Mouse (Mus musculus) large intestine, adult 2 months (tissue): Measurements from ENCODE around the gene Spsb1. TPM values are rescaled to one million over a fixed set of nuclear protein-coding genes. Genes with fewer than 3 reads are reported as not detected.

ENCODE experiments used
- DNase-seq: peaks from one replicate; pipeline ENCODE4 v3.0.0-alpha.2; 2012; ENCODE audit warnings: low read depth, low spot score
- WGBS: fragments of 180-500 bp; shearing (Covaris S2); methylation state at CpG from one replicate; pipeline ENCODE4 v1.1.7; 2018; 5-methylcytosine and 5-hydroxymethylcytosine counted together
- polyA plus RNA-seq: library from polyadenylated mRNA; depleted of rRNA; stranded (reverse); fragments of >200 nt; gene quantifications from 2 replicates; pipeline ENCODE4 v1.2.3, GENCODE M21; 2012

Gene Spsb1
- polyA plus RNA-seq, 1 experiment: 21.5 TPM

DNA sequence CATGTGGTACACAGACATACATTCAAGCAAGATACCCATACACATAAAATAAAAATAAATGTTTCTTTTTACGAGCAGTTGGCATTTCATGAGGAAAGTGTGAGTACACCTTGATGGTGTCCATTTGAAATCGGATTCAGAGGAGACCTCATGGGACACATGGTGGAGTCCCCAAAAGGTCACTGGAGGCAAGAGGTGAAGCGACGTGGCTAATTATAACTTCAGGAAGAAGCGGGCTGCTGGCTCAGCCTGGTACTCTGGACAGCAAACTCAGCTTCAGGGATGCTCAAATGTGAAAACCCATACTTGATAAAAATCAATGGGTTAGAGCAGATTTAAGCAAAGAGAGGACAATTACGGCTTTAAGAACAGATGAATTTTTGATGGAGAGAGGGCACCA lies 33.5 kb upstream of the Spsb1 start:
- WGBS: 90% methylated on average over 6 of the region's 6 CpGs
- DNase-seq: no peak

DNA sequence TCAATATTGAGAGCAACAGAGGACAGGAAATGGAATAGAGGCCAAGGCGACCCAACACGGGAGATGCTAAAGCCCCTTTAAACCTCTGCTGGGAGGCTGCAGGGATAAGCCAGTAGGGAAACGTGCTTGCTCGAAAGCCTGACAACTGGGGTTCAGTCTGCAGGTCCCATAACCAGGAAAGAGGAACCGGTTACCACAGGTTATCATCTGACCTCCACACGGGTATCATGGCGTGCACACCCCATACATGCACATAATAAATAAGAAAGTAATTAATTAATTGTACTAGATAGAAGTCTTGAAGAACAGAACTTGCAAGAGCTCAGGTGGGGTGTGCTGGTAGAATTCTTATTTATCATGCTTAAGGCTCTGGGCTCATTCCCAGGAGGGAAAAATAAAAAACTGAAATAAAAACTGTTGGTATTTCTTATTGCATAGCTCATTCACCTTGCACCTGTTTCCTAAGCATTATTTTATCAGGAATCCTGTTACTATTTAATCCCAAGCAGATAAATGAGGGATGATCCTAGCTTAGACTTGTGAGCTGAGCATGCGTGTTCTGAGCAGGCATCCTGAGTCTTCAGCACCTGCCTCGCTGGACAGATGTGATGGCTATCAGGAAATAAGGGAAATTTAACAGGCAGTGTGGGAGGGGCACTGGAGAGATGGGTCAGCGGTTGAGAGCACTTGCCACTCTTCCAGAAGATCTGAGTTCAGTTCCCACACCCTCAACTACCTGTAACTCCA lies 32.0 kb upstream of the Spsb1 start:
- WGBS: 80% methylated on average over 10 of the region's 10 CpGs

DNA sequence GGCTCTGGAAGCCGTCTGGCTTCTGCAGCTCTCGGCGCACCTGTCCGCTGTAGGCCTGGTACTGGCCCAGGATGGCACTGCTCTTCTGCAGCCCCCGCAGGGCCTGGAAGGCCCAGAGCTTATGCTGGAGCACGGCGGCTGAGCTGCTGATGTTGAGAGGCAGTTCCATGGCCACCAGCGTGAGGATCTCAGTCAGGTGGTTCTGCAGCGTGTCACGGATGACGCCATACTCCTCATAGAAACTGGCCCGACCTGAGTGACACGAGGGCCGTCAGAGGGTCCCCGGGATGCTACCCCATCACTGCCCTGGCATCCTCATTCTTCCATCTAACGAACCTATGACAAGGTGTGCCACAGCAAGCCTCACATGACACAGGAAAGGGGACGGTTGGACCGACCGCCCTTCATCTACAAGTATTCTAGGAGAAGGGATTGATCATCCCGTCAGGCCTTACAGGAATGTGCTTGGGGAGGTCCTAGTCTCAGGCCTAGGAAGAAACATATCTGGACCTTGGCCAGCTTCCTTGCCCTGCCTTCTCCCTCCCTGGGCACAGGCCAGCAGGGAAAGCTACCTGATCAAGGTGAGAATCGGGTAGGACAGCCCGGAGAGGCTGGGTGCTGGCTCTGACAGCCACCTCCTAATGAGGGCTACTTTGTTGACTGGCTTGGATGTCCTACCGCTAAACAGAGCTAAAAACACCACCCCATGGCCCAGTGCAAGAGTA lies 29.2 kb upstream of the Spsb1 start:
- DNase-seq: no peak
- 85% methylated on average over 23 of the region's 23 CpGs for WGBS

More for the DNA sequence above, 32.0 kb upstream of the Spsb1 start:
- DNase-seq: no peak

DNA sequence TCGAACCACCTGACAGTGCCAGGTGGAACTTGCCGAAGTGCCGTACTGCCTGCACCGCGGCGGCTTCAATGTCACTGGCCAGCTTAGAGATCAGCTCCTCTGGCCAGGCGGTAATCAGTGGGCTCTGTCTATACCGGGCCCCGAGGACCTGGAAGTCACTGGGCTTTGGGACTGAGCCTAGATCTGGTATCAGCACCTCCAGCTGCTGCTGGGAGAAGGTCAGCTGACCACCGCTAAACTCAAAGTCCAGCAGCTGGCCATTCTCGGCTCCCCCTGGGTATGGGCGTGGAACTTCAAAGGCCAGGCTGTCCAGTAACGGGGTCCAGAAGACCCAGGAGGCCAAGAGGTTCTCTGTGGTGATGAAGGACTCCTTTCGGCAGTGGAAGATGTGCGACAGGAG lies 27.3 kb upstream of the Spsb1 start:
- WGBS: 82% methylated on average over 15 of the region's 15 CpGs
- no peak for DNase-seq

DNA sequence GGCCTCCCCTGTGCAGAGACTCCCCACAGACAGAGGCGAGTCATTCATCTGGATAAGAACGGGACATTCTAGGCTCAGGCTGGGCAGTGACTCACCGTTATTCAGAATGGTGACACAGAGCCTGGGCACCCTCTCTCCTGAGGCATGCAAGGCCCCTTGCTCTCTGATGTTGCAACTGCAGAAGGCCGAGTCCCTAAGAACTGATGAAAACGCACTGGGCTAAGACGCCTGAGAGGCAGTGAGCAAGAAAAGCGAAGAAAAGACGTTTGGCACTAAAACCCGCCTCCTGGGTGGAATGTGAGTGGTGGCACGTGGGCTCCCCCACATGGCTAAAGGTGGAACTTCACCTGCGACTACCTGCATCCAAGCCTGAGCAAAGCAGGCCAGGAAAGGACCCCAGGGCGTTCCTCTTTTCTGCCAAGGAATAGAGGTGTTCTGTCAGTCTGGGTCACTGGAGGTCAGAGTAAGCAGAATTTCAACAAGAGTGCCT lies 25.0 kb upstream of the Spsb1 start:
- no peak for DNase-seq
- WGBS: 5% methylated on average over 12 of the region's 12 CpGs

DNA sequence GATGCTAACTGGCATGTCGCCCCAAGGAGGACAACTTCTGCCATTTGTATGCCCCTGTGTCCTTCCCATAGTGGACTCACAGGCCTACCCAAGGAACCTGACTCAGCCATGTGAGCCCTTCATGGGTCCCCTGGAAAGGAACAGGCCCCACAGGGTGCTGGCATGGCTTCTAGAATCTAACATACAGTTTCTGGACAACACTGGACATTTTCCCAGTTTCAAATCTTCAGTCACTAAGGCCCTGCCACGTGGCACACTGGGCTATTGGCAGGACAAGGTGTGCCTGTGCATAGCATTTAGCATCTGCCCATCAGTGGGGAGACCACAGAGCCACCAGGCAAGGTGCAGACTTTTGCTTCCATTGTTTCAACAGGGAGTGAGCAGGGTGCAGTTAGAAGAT lies 24.0 kb upstream of the Spsb1 start:
- no peak for DNase-seq

DNA sequence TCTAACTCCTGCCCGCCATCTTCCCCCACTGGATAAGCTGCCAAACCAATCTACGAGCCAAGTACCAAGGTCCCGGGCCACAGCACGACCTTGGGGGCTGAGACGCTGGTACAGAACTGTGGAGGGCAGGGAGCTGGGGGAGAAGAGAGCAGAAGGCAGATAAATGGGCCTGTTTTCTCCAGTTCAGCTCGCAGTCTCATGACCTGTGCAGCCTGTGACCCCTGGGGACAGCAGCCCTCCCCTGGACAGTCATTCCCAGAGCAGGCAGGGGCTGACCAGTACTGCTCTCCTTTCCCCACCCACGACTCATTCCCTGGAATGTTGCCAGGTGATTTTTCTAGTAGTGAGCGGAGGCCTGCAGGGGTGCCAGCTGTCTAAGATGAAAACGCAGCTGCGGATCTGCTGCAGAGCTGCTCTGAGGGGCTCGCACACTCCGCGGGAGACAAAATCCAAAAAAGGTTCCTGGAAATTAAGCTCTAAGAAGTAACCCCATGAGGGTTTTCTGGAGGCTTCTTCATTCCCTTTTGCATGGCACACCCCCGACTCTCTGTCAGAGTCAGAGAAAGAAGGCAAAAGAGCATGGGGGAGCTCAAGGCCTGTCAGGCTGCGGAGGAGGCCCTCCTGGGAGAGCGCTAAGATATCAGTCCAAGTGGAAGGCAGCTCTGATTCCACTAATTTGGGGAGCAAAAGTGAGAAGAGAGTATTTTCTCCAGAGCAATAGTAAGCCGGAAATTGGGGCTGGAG lies 23.1 kb upstream of the Spsb1 start:
- DNase-seq: no peak
- 74% methylated on average over 17 of the region's 17 CpGs for WGBS

More for the DNA sequence above, 24.0 kb upstream of the Spsb1 start:
- 82% methylated on average over 2 of the region's 2 CpGs for WGBS

DNA sequence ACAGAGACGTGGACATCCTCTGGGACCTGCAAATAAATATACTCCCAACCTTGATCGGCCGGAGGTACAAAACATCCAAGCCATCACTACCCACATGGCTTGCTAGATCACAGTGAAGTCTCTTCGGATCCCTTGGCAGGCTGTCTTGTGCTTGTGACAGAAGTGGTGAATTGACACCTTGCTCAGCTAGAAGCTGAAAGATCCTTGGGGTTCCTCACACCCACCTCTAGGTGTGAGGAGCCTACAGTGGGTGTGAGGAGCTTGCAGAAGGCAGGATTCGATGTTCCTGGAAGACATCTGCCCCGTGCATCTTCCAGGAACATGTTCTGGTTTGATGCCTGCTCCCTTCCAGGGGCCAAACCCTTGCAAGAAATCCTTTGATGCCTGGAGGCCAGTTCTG lies 22.3 kb upstream of the Spsb1 start:
- 77% methylated on average over 6 of the region's 6 CpGs for WGBS

DNA sequence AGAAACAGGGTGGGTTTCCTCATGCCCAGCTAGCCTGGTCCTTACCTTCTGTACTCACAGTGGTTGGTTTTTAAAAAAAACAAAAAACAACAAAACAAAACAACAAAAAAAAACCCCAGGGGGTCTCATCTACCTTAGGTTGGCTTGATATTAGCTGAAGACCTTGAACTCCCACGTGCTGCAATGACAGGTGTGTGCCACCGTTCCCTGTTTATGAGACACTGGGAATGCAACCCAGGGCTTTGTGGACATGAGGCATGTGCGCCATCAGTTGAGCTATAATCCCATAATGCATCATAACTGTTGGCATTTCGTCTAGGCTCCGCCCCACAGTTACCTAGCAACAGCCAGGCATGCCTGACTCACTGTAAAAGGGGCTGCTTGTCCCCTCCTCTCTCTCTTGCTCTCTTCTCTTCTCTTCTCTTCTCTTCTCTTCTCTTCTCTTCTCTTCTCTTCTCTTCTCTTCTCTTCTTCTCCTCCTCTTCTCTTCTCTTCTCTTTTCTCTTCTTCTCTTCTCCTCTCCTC lies 20.9 kb upstream of the Spsb1 start:
- no peak for DNase-seq
- 60% methylated on average over 5 of the region's 5 CpGs for WGBS

More for the DNA sequence above, 22.3 kb upstream of the Spsb1 start:
- DNase-seq: no peak

DNA sequence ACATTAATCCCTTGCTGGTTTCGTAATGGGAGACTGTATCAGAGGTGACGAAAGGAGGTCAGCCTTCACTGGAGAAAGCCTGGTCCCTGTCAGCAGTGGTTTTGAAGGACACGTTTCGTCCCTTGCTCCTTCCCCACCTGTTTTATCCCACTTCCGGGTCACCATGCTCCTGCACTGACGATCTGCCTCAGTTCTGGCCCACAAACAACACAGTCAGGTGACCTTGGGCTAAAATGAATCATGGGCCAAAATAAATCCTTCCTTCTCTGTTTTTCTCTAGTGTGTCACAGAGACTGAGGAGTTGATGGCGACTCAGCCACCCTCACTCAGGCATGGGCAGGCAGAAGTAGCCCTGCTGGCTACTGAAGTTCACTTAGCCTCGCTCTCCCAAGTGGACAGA lies 20.4 kb upstream of the Spsb1 start:
- no peak for DNase-seq
- 70% methylated on average over 8 of the region's 8 CpGs for WGBS

DNA sequence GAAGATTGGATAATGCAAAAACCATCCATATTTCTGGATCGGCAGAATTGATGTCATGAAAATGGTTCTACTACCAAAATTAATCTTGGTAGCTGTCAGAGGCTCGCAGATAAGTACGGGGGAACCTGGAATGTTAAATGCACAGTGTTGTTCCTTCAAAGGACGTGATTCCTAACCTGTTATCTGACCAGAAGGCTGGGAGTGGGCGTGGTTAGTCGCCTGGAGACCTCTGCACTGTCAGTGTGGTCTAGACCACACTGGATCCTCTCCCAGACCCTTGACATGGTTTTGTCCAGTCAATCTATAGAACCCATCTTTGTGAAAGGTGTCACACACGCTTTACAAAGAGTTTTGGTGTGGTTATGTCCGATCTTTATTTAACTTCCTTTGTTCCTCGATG lies 16.6 kb upstream of the Spsb1 start:
- WGBS: 66% methylated on average over 9 of the region's 9 CpGs

DNA sequence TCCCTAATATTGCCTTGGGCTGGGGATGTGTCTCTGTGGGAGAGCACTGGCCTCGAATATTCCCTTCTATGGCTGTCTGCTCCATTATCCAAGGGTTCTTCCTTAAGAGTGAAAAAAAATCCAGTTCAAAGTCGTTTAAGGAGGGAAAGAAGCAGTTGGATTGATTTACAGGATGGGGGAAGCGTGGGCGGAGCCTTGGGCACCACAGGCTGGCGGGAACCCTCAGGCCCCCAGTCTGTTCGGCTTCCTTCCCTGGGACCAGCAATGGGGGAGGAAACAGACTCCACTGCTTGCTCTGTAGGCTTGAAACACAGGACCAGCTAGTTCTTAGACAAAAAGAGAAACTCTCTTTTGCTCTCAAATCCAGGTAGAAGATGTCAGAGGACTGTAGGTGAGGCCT lies 13.7 kb upstream of the Spsb1 start:
- 60% methylated on average over 6 of the region's 6 CpGs for WGBS
- no peak for DNase-seq

More for the DNA sequence above, 16.6 kb upstream of the Spsb1 start:
- no peak for DNase-seq

DNA sequence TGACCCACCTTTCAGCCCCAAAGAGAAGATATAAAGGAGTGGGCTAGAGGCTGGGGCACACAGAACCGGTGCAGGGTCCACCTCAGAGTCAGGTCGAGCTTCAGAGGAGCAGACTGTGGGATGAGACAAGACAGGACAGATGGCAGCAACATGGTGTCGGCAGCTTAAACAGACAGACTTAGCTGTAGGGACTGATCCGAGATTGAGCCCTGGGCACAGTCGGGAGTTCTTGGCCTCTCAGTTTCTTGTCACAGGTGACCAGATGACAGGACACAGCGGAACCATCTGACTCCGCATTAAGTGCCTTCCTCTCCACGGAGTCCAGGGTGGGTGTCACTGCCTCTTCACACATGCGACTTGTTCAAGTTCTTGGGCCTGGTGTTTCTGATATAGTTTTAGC lies 12.1 kb upstream of the Spsb1 start:
- WGBS: 90% methylated on average over 9 of the region's 9 CpGs
- no peak for DNase-seq

DNA sequence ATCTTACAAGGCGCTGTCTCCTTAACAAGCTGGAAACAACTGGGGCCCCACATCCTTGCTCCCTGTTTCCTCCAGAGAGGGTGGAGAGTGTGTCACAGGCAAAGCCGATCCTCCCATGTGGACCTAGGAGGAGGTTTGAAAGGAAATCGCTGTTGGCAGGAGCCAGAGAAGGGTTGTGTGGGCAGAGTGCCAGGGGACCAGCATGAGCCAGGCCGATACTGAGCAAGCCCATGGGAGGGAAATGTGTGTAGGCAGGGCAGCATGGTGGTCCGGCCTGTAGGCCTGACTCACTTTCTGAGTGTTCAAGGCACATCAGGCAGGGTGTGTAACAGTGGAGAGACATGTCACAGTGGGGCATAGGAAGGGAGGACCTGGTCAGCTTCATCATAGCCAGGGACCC lies 11.4 kb upstream of the Spsb1 start:
- 41% methylated on average over 5 of the region's 5 CpGs for WGBS
- no peak for DNase-seq

DNA sequence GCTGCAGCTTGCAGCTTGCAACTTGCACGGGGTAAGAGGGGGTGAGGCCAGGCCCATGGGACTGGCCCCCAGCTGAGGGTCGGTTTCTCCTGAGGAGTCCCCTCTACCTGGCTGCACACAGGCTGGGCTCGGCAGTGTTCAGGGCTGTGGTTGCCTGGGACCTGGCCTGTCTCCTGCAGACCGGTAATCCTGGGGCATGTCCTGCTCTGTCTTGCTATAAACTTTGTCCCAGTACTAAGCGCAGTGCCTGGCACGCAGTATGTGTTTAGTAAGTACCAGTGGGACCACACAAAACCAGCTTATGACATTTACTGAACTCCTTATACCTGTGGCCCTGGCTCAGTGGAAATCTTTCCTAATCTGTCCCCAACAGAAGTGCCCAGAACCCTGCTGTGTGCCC lies 10.8 kb upstream of the Spsb1 start:
- 68% methylated on average over 6 of the region's 6 CpGs for WGBS
- no peak for DNase-seq

DNA sequence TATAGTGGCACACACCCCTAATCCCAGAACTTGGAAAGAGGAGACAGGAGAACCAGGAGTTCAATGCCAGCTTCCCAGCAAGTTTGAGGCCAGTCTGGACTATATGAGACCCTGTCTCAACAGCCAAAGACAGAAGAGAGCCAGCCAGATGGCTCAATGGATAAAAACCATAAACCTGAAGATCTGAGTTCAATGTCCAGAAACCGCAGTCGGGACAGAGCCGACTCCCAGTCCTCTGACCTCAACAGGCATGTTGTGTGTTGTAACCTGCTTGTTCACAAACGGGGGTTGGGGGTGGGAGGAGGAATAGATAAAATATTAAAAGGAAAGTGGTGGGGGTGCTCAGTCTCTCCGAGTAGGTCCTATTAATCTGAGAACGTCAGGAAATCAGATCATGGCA lies 10.4 kb upstream of the Spsb1 start:
- 33% methylated on average over 6 of the region's 6 CpGs for WGBS
- no peak for DNase-seq

DNA sequence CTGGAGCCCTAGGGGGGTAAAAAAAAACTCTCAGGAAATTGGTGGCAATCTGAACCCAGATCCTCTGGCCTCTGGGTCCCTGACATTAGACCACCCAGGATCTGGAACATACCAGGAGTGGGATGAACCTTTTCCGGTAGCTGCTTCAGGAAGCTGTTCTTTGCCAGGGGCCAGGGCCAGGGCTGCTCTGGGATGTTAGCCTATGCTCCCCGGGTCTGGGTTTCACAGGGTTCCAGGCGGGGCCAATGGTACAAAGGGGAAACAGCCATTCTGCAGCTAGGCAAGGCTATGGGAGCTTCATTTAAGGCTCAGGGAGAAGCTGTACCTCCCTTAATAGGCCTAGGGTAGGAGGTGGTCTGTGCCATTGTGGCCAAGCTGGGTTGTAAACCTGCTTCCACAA lies 9.9 kb upstream of the Spsb1 start:
- DNase-seq: no peak
- WGBS: 57% methylated on average over 3 of the region's 3 CpGs

DNA sequence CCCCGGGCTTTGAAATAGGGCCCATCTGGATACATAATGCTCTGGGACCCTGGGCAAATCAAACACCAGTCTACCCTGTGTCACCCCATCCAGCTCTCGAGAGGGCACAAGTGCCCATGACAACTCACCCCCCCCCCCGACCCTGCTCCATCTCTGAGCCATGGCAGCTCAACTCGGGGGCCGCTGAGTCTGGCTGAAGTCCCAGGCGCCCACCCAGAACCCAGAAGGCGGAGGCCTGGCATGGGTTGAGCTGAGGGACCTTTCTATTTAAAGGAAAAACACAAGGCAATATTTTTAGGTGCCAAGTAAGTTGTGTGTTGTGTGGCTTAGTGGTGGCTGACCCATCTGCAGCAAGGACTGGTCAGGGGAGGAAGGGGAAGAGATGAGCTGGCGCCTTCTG lies 9.4 kb upstream of the Spsb1 start:
- 89% methylated on average over 8 of the region's 8 CpGs for WGBS
- DNase-seq: no peak

DNA sequence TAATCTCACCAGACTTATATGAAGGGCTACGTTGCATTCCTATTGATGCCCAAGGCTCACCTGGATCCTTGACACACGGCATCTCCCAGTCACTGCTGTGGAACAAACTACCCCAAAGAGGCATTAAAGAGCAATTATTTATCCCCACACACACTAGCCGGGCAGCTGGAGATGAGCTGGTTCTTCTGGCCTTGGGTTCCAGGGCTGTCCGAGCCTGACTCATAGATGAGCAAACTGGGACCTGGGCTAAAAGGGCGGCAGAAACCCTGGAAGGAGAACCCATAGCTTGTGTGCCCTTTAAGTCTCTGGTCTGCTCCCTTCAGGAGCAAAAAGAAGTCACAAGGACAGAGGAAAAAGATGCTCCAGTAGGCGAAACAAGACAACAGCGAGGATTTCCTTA lies 5.5 kb upstream of the Spsb1 start:
- WGBS: 81% methylated on average over 7 of the region's 7 CpGs
- no peak for DNase-seq

DNA sequence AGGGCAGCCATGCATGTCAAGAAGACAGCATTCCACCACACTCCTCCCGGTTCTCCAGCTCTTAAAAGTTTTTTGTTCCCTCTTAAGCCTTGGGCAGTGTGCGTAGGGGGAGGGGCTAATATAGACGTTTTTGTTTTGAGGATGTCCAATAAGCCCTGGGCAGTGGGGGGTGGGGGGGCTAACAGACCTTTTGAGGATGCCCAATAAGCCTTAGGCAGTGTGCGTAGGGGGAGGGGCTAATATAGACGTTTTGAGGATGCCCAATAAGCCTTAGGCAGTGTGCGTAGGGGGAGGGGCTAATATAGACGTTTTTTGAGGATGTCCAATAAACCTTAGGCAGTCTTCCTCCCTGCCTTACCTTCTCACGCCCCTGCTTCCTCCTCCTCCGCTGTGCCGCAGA lies 5.0 kb upstream of the Spsb1 start:
- no peak for DNase-seq
- 50% methylated on average over 10 of the region's 10 CpGs for WGBS
